Mouse (Mus musculus): ENCODE data around the gene Azgp1.
"Not testable (repeated sequence)": the region's sequence is repeated elsewhere in the genome, so short reads cannot be mapped to it uniquely, and the experiment has no call there.

DNA sequence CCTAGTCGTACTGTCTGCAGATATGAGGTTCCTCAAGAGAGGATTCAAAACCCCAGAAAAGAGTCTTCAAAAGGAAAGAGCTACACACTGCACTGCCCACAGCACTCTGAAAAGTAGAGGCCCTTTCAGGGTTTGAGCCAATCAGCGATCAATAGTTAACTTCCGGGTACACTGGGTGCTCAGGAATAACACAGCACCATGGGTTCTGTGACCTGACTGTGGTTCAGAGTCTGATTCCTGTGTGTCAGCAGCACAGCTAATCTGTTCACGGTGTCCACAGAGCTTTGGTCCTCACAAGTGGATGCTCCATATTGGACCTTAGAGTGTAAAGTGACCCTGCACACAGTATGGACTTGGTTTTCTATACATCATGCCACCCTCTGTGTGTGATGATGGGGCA lies 38.3 kb downstream of the Azgp1 start:
- TF ChIP-seq ZC3H11A (IDR thresholded peaks at IDR 0.05; ENCODE audit: low read depth, low read length); POLR2A (IDR thresholded peaks at IDR 0.05; ENCODE audit: low read depth, low read length); TCF12 (IDR thresholded peaks at IDR 0.05; ENCODE audit: low read depth, low read length); MAFK (IDR thresholded peaks at IDR 0.05; ENCODE audit: insufficient replicate concordance, low read length); MAX (IDR thresholded peaks at IDR 0.05; ENCODE audit: low read length); SIN3A (IDR thresholded peaks at IDR 0.05; ENCODE audit: low read length); ZKSCAN1 (IDR thresholded peaks at IDR 0.05; ENCODE audit: borderline replicate concordance, low read depth, low read length): not testable (repeated sequence)

Measured in CH12.LX (cell line).